ENCODE assay signal across 26 mouse cellular contexts in genomic region chr2:164004503-164004902, GRCm38 (mm10). TPM values are rescaled to one million over a fixed set of nuclear protein-coding genes. Genes with fewer than 3 reads are reported as not detected.
DNase-seq lines count a peak whose midpoint lies in the region; ATAC-seq and TF ChIP-seq lines count a peak whose summit lies in the region.
"Had no signal": no experiment of that assay in that cellular context is flagged by ENCODE, and none has a peak within 500 bp of the region (broad histone marks: within the 10 kb centered on the region; RNA-seq: fewer than 3 reads in every experiment).

No protein-coding gene starts in this region.

- no peak for ATAC-seq in intestine, postnatal 0 days
- ATAC-seq in intestine, embryonic 15.5 days = no peak
- ATAC-seq in liver, embryonic 12.5 days = peak; percentile 24; the same call in 1 of the 2 replicates
- no peak for ATAC-seq in inflammation-experienced regulatory T-cells, adult 6 months
- ATAC-seq: activated CD4-positive, CD25-positive, alpha-beta regulatory T cell, adult 4 months; forebrain, embryonic 15.5 days had no signal

- no peak overlapping the region; the same call in 1 of the 2 replicates for H3K27ac ChIP-seq in intestine, postnatal 0 days (ENCODE audit: low read depth, low read length)
- no peak overlapping the region for H3K27ac ChIP-seq in intestine, embryonic 15.5 days
- no peak overlapping the region for H3K27ac ChIP-seq in liver, embryonic 12.5 days
- H3K27ac ChIP-seq: embryonic facial prominence, embryonic 10.5 days; embryonic facial prominence, embryonic 13.5 days; forebrain, embryonic 12.5 days; forebrain, embryonic 15.5 days; heart, adult 2 months; hindbrain, embryonic 12.5 days; hindbrain, embryonic 15.5 days had no signal

- H3K4me1 ChIP-seq in intestine, postnatal 0 days (replicated peaks; ENCODE audit: control insufficient read depth, insufficient read depth, low read length) = peaks cover 9% of the 10 kb centered on the region; the same call in 1 of the 2 replicates
- peaks cover 16% of the 10 kb centered on the region for H3K4me1 ChIP-seq in intestine, embryonic 15.5 days (replicated peaks)
- H3K4me1 ChIP-seq in liver, embryonic 12.5 days = peaks cover 75% of the 10 kb centered on the region

- no peaks in the 10 kb centered on the region for H3K9me3 ChIP-seq in intestine, postnatal 0 days (ENCODE audit: control insufficient read depth)
- no peaks in the 10 kb centered on the region for H3K9me3 ChIP-seq in intestine, embryonic 15.5 days
- no peaks in the 10 kb centered on the region for H3K9me3 ChIP-seq in liver, embryonic 12.5 days (replicated peaks)
- H3K9me3 ChIP-seq: embryonic facial prominence, embryonic 10.5 days; embryonic facial prominence, embryonic 13.5 days; forebrain, embryonic 12.5 days; forebrain, embryonic 15.5 days; hindbrain, embryonic 12.5 days; hindbrain, embryonic 15.5 days had no signal

- H3K9ac ChIP-seq in intestine, postnatal 0 days (ENCODE audit: low read depth, low read length) = no peak overlapping the region
- H3K9ac ChIP-seq in intestine, embryonic 15.5 days = no peak overlapping the region
- no peak overlapping the region for H3K9ac ChIP-seq in liver, embryonic 12.5 days
- H3K9ac ChIP-seq: embryonic facial prominence, embryonic 13.5 days; forebrain, embryonic 12.5 days; forebrain, embryonic 15.5 days; hindbrain, embryonic 12.5 days; hindbrain, embryonic 15.5 days had no signal

- 0 out of 2 replicates have a peak, but pooled peaks have one; percentile 14 for TF ChIP-seq CTCF in intestine, postnatal 0 days (IDR thresholded peaks at IDR 0.05; ENCODE audit: low read depth)

- H3K4me3 ChIP-seq in intestine, postnatal 0 days (ENCODE audit: low read depth, low read length) = no peak overlapping the region
- H3K4me3 ChIP-seq in intestine, embryonic 15.5 days (replicated peaks) = no peak overlapping the region
- no peak overlapping the region for H3K4me3 ChIP-seq in liver, embryonic 12.5 days
- H3K4me3 ChIP-seq: embryonic facial prominence, embryonic 10.5 days; embryonic facial prominence, embryonic 13.5 days; erythroblast, embryonic 14.5 days; forebrain, embryonic 12.5 days; forebrain, embryonic 15.5 days; heart, adult 2 months; hindbrain, embryonic 12.5 days; hindbrain, embryonic 15.5 days had no signal

- no peaks in the 10 kb centered on the region; the same call in 1 of the 2 replicates for H3K36me3 ChIP-seq in intestine, postnatal 0 days (ENCODE audit: control insufficient read depth, insufficient read depth)
- H3K36me3 ChIP-seq in intestine, embryonic 15.5 days = no peaks in the 10 kb centered on the region
- H3K36me3 ChIP-seq in liver, embryonic 12.5 days = peaks cover 8% of the 10 kb centered on the region
- H3K36me3 ChIP-seq: embryonic facial prominence, embryonic 13.5 days; forebrain, embryonic 12.5 days; forebrain, embryonic 15.5 days; hindbrain, embryonic 12.5 days; hindbrain, embryonic 15.5 days had no signal

- H3K27me3 ChIP-seq in intestine, postnatal 0 days (replicated peaks; ENCODE audit: control insufficient read depth, insufficient read depth, low read length) = no peaks in the 10 kb centered on the region
- no peaks in the 10 kb centered on the region for H3K27me3 ChIP-seq in intestine, embryonic 15.5 days (replicated peaks)
- no peaks in the 10 kb centered on the region for H3K27me3 ChIP-seq in liver, embryonic 12.5 days (replicated peaks)
- H3K27me3 ChIP-seq: CH12.LX; embryonic facial prominence, embryonic 13.5 days; forebrain, embryonic 12.5 days; forebrain, embryonic 15.5 days; hindbrain, embryonic 12.5 days; hindbrain, embryonic 15.5 days had no signal

- 78% methylated on average over 5 of the region's 5 CpGs for WGBS in intestine, postnatal 0 days
- WGBS in intestine, embryonic 15.5 days = 78% methylated on average over 5 of the region's 5 CpGs
- WGBS in liver, embryonic 12.5 days (ENCODE audit: insufficient replicate concordance) = 55% methylated on average over 5 of the region's 5 CpGs

- DNase-seq in liver (no peak), ES-CJ7 (ENCODE audit: low read depth, low spot score) (peak; percentile 15)
- DNase-seq: adrenal gland, adult 8-10 months; adrenal gland, postnatal 25 days; B cell, adult 2 months; cerebellum, adult 11-12 months; cerebellum, adult 8-10 months; cerebellum, postnatal 10 days; cerebellum, postnatal 36 days; embryo, embryonic 11 days; gastrocnemius, postnatal 25 days; heart, adult 2 months had no signal

- H3K4me2 ChIP-seq in intestine, postnatal 0 days (replicated peaks; ENCODE audit: low read depth) = no peak overlapping the region
- H3K4me2 ChIP-seq in intestine, embryonic 15.5 days (replicated peaks) = no peak overlapping the region
- H3K4me2 ChIP-seq in liver, embryonic 12.5 days = no peak overlapping the region
- H3K4me2 ChIP-seq: embryonic facial prominence, embryonic 13.5 days; forebrain, embryonic 12.5 days; forebrain, embryonic 15.5 days; heart, embryonic 11.5 days; hindbrain, embryonic 12.5 days; hindbrain, embryonic 15.5 days had no signal

RNA-seq across cellular contexts. Expression of gene Ywhab, which starts 9.7 kb away (rescaled TPM):
- polyA plus RNA-seq in intestine, postnatal 0 days (2015; fragmentation: Nextera tagmentation; extraction: Ambion mirVana) = 180 and 186 TPM in 2 replicates
- polyA plus RNA-seq in intestine, embryonic 15.5 days (2015; fragmentation: Nextera tagmentation; extraction: Ambion mirVana) = 269 and 298 TPM in 2 replicates
- 154 and 161 TPM in 2 replicates for polyA plus RNA-seq in liver, embryonic 12.5 days (2016; fragmentation: Nextera tagmentation; extraction: Ambion mirVana)
- 100 to 1,000 TPM in 1 of 3 experiments, 10 to 100 TPM in 2; 60.0 to 106 (median 82.2) TPM for polyA plus RNA-seq in inflammation-experienced regulatory T-cells, adult 6 months (2017; shearing (Covaris generic))

RNA-seq across cellular contexts. Expression of gene Pabpc1l, which starts 20.7 kb away (rescaled TPM):
- 0.88 and 0.94 TPM in 2 replicates for polyA plus RNA-seq in intestine, postnatal 0 days (2015; fragmentation: Nextera tagmentation; extraction: Ambion mirVana)
- polyA plus RNA-seq in intestine, embryonic 15.5 days (2015; fragmentation: Nextera tagmentation; extraction: Ambion mirVana) = 0.82 and 1.3 TPM in 2 replicates
- 0.17 and 0.31 TPM in 2 replicates for polyA plus RNA-seq in liver, embryonic 12.5 days (2016; fragmentation: Nextera tagmentation; extraction: Ambion mirVana)
- 1 to 10 TPM in 2 of 3 experiments, under 1 TPM in 1; 0.62 to 9.3 (median 2.1) TPM for polyA plus RNA-seq in inflammation-experienced regulatory T-cells, adult 6 months (2017; shearing (Covaris generic))
